Comparison of ENCODE assay signal across 17 mouse cellular contexts in genomic region chr16:77469328-77469875, GRCm38 (mm10).
"Had no signal": no experiment of that assay in that cellular context is flagged by ENCODE, and none has a peak within 500 bp of the region (broad histone marks: within the 10 kb centered on the region; RNA-seq: fewer than 3 reads in every experiment).

No protein-coding gene starts in this region.

- H3K36me3 ChIP-seq: kidney, embryonic 15.5 days; limb, embryonic 13.5 days; liver, embryonic 15.5 days had no signal

- H3K4me1 ChIP-seq: kidney, embryonic 15.5 days; limb, embryonic 10.5 days; limb, embryonic 13.5 days; liver, embryonic 15.5 days had no signal

- H3K27me3 ChIP-seq: kidney, embryonic 15.5 days; limb, embryonic 13.5 days; liver, embryonic 15.5 days had no signal

- H3K9ac ChIP-seq: kidney, embryonic 15.5 days; limb, embryonic 13.5 days; liver, embryonic 15.5 days had no signal

- H3K27ac ChIP-seq: kidney, embryonic 15.5 days; layer of hippocampus, adult 2 months; limb, embryonic 10.5 days; limb, embryonic 13.5 days; liver, embryonic 15.5 days had no signal

- H3K9me3 ChIP-seq: kidney, embryonic 15.5 days; limb, embryonic 10.5 days; limb, embryonic 13.5 days; liver, embryonic 15.5 days had no signal

- H3K4me3 ChIP-seq: kidney, embryonic 15.5 days; layer of hippocampus, adult 2 months; limb, embryonic 10.5 days; limb, embryonic 13.5 days; liver, embryonic 15.5 days had no signal

- DNase-seq: kidney, adult 11 months; kidney, postnatal 14 days; kidney, postnatal 4 days; layer of hippocampus, adult 9-11 months; lung, adult 2 months; lung, postnatal 14 days; lung, postnatal 4 days; midbrain, embryonic 14.5 days; thymus, adult 18-20 months; thymus, postnatal 36 days had no signal

- H3K4me2 ChIP-seq: kidney, embryonic 15.5 days; limb, embryonic 13.5 days; liver, embryonic 11.5 days; liver, embryonic 15.5 days; midbrain, embryonic 11.5 days had no signal
